Mouse (Mus musculus) adrenal gland, postnatal 14 days (tissue): ENCODE data around the gene Prl7b1. TPM values are rescaled to one million over a fixed set of nuclear protein-coding genes. Genes with fewer than 3 reads are reported as not detected.

ENCODE experiments used
- DNase-seq: peaks from one replicate; pipeline ENCODE4 v3.0.0; 2021; ENCODE audit warnings: mixed read lengths
- long read RNA-seq, 2 experiments: library from polyadenylated mRNA; stranded (forward); transcript quantifications; one replicate each; pipeline ENCODE4 v2.0.0; 2021
- total RNA-seq: library from RNA; stranded (reverse); gene quantifications from 2 replicates; pipeline ENCODE4 v1.2.3, GENCODE M21; 2021

The Prl7b1 gene
- total RNA-seq: not detected in 2 replicates
- long read RNA-seq, experiment 1: 0 reads
- long read RNA-seq, experiment 2: 0 reads

- no peak for DNase-seq
Measured at GRCm38 (mm10) chr13:27610482-27610881, at the start of gene Prl7b1. Prl7b1 (minus strand) TSS chr13:27610582.

GRCm38 (mm10) chr13:27642393-27642792 lies 32.0 kb upstream of the Prl7b1 start, which contains the start of gene Prl7a1:
Prl7a1 (minus strand) TSS chr13:27642493.
- no peak for DNase-seq

DNA sequence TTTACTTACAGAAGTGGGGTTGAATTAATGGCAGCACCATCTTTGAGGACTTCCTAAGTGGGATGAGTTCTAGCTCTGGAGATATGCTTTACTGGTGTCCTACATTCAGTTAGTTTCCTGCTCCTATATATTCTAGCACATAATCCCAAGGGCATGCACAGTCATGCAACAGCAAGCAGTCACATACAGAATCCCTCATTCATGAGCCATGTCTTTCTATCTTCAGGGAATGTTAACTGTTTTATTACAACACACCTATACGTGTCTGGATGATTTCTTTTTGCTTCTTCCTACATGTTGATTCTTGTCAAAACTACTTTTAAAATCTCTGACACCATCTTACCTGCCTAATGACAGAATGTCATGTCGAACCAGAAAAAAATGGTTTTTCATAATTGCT lies 28.3 kb downstream of the Prl7b1 start, which contains the start of gene Prl8a1:
TSS of gene Prl8a1 (minus strand) at position 101 of the 400 bp plus-strand sequence.
- no peak for DNase-seq

DNA sequence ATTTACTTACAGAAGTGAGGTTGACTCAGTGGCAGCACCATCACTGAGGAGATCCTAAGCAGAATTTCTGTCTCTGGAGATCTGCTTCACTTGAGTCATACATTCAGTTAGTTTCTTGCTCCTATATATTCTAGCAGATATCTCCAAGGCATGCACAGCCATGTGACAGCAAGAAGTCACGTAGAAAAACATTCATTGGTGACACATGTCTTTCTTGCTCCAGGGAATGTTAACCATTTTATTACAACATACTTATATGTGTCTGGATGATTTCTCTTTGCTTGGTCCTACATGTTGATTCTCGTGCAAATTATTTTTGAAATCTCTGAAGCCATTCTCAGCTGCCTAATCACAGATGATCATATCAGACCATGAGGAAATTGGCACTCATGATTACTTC lies 45.9 kb downstream of the Prl7b1 start, which contains the start of gene Prl8a9:
TSS of gene Prl8a9 (minus strand) at position 101 of the 400 bp plus-strand sequence.
- no peak for DNase-seq

- no peak for DNase-seq
Measured at GRCm38 (mm10) chr13:27553336-27553735, 57.0 kb downstream of the Prl7b1 start.

Other genes with a start within 250 kb of the Prl7b1 start
- gene Prl2b1, start 219.7 kb downstream of the Prl7b1 start, total RNA-seq: not detected in 2 replicates
- gene Prl8a6, start 171.9 kb downstream of the Prl7b1 start, total RNA-seq: not detected in 2 replicates
- not detected in 2 replicates for gene Prl8a8, start 97.4 kb downstream of the Prl7b1 start, total RNA-seq
- not detected in 2 replicates for gene Prl8a9, start 46.0 kb downstream of the Prl7b1 start, total RNA-seq
- not detected in 2 replicates for gene Prl8a1, start 28.4 kb downstream of the Prl7b1 start, total RNA-seq
- not detected in 2 replicates for gene Prl7a1, start 31.9 kb upstream of the Prl7b1 start, total RNA-seq
- not detected in 2 replicates for gene Prl7a2, start 57.5 kb upstream of the Prl7b1 start, total RNA-seq
- not detected in 2 replicates for gene Prl7d1, start 106.2 kb upstream of the Prl7b1 start, total RNA-seq
- not detected in 2 replicates for gene Prl7c1, start 170.2 kb upstream of the Prl7b1 start, total RNA-seq
- gene Prl2a1, start 191.1 kb upstream of the Prl7b1 start, total RNA-seq: not detected in 2 replicates
- not detected in 2 replicates for gene Prl2c1, start 238.8 kb upstream of the Prl7b1 start, total RNA-seq